Mouse (Mus musculus) intestine, embryonic 14.5 days (tissue): ENCODE measurements around the gene Wnt6. TPM values are rescaled to one million over a fixed set of nuclear protein-coding genes. Genes with fewer than 3 reads are reported as not detected.
"Not testable (repeated sequence)": the region's sequence is repeated elsewhere in the genome, so short reads cannot be mapped to it uniquely, and the experiment has no call there.

Experiments used
- ATAC-seq: fragments of 200-750 bp; cut with Nextera tagmentation; replicated peaks from 2 replicates; pipeline ENCODE4 v1.8.0; 2017; ENCODE audit warnings: low read depth, moderate number of reproducible peaks, moderate TSS enrichment, moderate library complexity; ENCODE audit not compliant: low FRiP score, low TSS enrichment
- DNase-seq: peaks from one replicate; pipeline ENCODE4 v3.0.0-alpha.2; 2018; ENCODE audit warnings: low spot score
- H3K27ac ChIP-seq: fragments of 300-500 bp; sonication (generic); 2 replicates; pipeline ENCODE4 v1.5.1; 2014; ENCODE audit warnings: low read depth, mild to moderate bottlenecking, control low read depth
- H3K27me3 ChIP-seq: fragments of 300-500 bp; sonication (generic); replicated peaks from 2 replicates; pipeline ENCODE4 v1.6.1; 2014; ENCODE audit warnings: low read length, control low read depth; ENCODE audit not compliant: control insufficient read depth, insufficient read depth
- H3K36me3 ChIP-seq: fragments of 300-500 bp; sonication (generic); 2 replicates; pipeline ENCODE4 v1.6.1; 2014; ENCODE audit warnings: low read length, control low read depth; ENCODE audit not compliant: control insufficient read depth, insufficient read depth
- H3K4me1 ChIP-seq: fragments of 300-500 bp; sonication (generic); replicated peaks from 2 replicates; pipeline ENCODE4 v1.6.1; 2014; ENCODE audit warnings: low read length, control low read depth, mixed read lengths; ENCODE audit not compliant: control insufficient read depth, insufficient read depth
- H3K4me2 ChIP-seq: fragments of 300-500 bp; sonication (generic); 2 replicates; pipeline ENCODE4 v1.6.1; 2014; ENCODE audit warnings: low read length
- H3K4me3 ChIP-seq: fragments of 300-500 bp; sonication (generic); 2 replicates; pipeline ENCODE4 v1.5.1; 2014; ENCODE audit warnings: low read depth, low read length, control low read depth, mixed read lengths
- H3K9ac ChIP-seq: fragments of 300-500 bp; sonication (generic); 2 replicates; pipeline ENCODE4 v1.6.1; 2014; ENCODE audit warnings: mild to moderate bottlenecking, low read length
- H3K9me3 ChIP-seq: fragments of 300-500 bp; sonication (generic); 2 replicates; pipeline ENCODE4 v1.6.1; 2016; ENCODE audit warnings: low read length, control low read depth; ENCODE audit not compliant: control insufficient read depth
- WGBS: fragments of 180-500 bp; shearing (Covaris S2); extraction: QIAGEN DNeasy Blood & Tissue Kit; methylation state at CpG from one replicate; pipeline ENCODE4 v1.1.7; 2014; 5-methylcytosine and 5-hydroxymethylcytosine counted together
- polyA plus RNA-seq: library from polyadenylated mRNA; unstranded; fragments of >200 nt; fragmentation: Nextera tagmentation; extraction: Ambion mirVana; gene quantifications from 2 replicates; pipeline ENCODE4 v1.2.1, GENCODE M21; 2014

Gene Wnt6
- polyA plus RNA-seq, 1 experiment from 2014 or later = 0.22 TPM

GRCm38 (mm10) chr1:74805843-74806242, 34.2 kb downstream of the Wnt6 start:
- 21% methylated on average over 5 of the region's 5 CpGs for WGBS
- H3K9ac ChIP-seq = no peak overlapping the region
- H3K27ac ChIP-seq = no peak overlapping the region
- ATAC-seq (no peak), DNase-seq (no peak)
- H3K4me2 ChIP-seq = no peak overlapping the region
- H3K4me1 ChIP-seq = peaks cover 17% of the 10 kb centered on the region
- peaks cover 93% of the 10 kb centered on the region for H3K27me3 ChIP-seq
- H3K9me3 ChIP-seq = no peaks in the 10 kb centered on the region
- no peak overlapping the region for H3K4me3 ChIP-seq
- no peaks in the 10 kb centered on the region for H3K36me3 ChIP-seq

- H3K27me3 ChIP-seq = peaks cover 89% of the 10 kb centered on the region
- no peaks in the 10 kb centered on the region for H3K9me3 ChIP-seq
- H3K4me3 ChIP-seq = peak overlapping the region; percentile 13; the same call in 1 of the 2 replicates
- ATAC-seq (peak; percentile 26; the same call in 1 of the 2 replicates), DNase-seq (peak; percentile 62)
- 2% methylated on average over 38 of the region's 38 CpGs for whole genome bisulfite sequencing
- no peaks in the 10 kb centered on the region for H3K36me3 ChIP-seq
- H3K4me2 ChIP-seq = peak overlapping the region; percentile 38
- H3K9ac ChIP-seq = no peak overlapping the region
- H3K27ac ChIP-seq = no peak overlapping the region
- peaks cover 17% of the 10 kb centered on the region for H3K4me1 ChIP-seq
Observed at GRCm38 (mm10) chr1:74806360-74807311, 34.9 kb downstream of the Wnt6 start.

- Histone ChIP-seq H3K27me3 (peaks cover 79% of the 10 kb centered on the region), H3K4me2 (peak overlapping the region; percentile 40), H3K9me3 (no peaks in the 10 kb centered on the region), H3K9ac (no peak overlapping the region), H3K4me3 (peak overlapping the region; percentile 23; the same call in 1 of the 2 replicates), H3K27ac (no peak overlapping the region), H3K4me1 (peaks cover 17% of the 10 kb centered on the region), H3K36me3 (no peaks in the 10 kb centered on the region)
- ATAC-seq (no peak), DNase-seq (no peak)
- WGBS = 7% methylated on average over 23 of the region's 23 CpGs
Observed at GRCm38 (mm10) chr1:74807551-74808071, 35.9 kb downstream of the Wnt6 start.

GRCm38 (mm10) chr1:74808078-74808477, 36.4 kb downstream of the Wnt6 start:
- peak overlapping the region; percentile 23 for H3K4me3 ChIP-seq
- peak; percentile 71 for ATAC-seq
- H3K9me3 ChIP-seq = no peaks in the 10 kb centered on the region
- peak; percentile 98 for DNase-seq
- peaks cover 75% of the 10 kb centered on the region for H3K27me3 ChIP-seq
- under 1% methylated on average over 16 of the region's 16 CpGs for WGBS
- peaks cover 17% of the 10 kb centered on the region for H3K4me1 ChIP-seq
- H3K4me2 ChIP-seq = peak overlapping the region; percentile 40
- no peak overlapping the region for H3K27ac ChIP-seq
- no peaks in the 10 kb centered on the region for H3K36me3 ChIP-seq
- H3K9ac ChIP-seq = no peak overlapping the region

DNA sequence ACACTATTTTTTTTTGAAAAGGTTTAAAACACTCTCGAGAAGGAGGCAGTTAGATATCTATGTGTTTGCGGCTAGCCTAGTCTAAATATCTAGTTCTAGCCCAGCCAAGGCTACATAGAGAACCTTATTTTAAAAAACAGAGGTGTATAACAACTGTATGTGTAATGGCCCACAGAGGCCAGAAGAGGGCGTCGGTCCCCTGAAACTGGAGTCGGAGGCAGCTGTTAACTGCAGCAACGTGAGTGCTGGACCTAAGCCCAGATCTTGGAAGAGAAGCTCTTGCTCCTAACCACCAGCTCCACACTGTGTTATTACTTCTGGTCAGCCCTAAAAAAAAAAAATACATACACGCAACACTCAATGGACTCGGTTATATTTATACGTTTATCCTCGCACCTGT, 37.3 kb downstream of the Wnt6 start:
- no peak for ATAC-seq
- Histone ChIP-seq H3K4me3 (no peak overlapping the region), H3K36me3 (no peaks in the 10 kb centered on the region), H3K27me3 (peaks cover 66% of the 10 kb centered on the region), H3K4me1 (peaks cover 13% of the 10 kb centered on the region), H3K9ac (no peak overlapping the region), H3K27ac (no peak overlapping the region), H3K4me2 (no peak overlapping the region), H3K9me3 (no peaks in the 10 kb centered on the region)
- WGBS = 58% methylated on average over 10 of the region's 10 CpGs
- DNase-seq = no peak

GRCm38 (mm10) chr1:74814931-74815647, 43.4 kb downstream of the Wnt6 start:
- Histone ChIP-seq H3K4me1 (peaks cover 8% of the 10 kb centered on the region), H3K27me3 (peaks cover 5% of the 10 kb centered on the region; the same call in 1 of the 2 replicates), H3K27ac (no peak overlapping the region), H3K4me2 (no peak overlapping the region), H3K4me3 (no peak overlapping the region), H3K36me3 (no peaks in the 10 kb centered on the region), H3K9me3 (no peaks in the 10 kb centered on the region), H3K9ac (no peak overlapping the region)
- no peak for DNase-seq
- no peak for ATAC-seq
- WGBS = 77% methylated on average over 9 of the region's 9 CpGs

GRCm38 (mm10) chr1:74815965-74816364, 44.3 kb downstream of the Wnt6 start:
- WGBS = 88% methylated on average over 6 of the region's 6 CpGs
- not testable (repeated sequence) for H3K4me2 ChIP-seq, H3K9me3 ChIP-seq, DNase-seq, ATAC-seq, H3K4me1 ChIP-seq, H3K27me3 ChIP-seq, H3K27ac ChIP-seq, H3K36me3 ChIP-seq, H3K4me3 ChIP-seq, H3K9ac ChIP-seq

DNA sequence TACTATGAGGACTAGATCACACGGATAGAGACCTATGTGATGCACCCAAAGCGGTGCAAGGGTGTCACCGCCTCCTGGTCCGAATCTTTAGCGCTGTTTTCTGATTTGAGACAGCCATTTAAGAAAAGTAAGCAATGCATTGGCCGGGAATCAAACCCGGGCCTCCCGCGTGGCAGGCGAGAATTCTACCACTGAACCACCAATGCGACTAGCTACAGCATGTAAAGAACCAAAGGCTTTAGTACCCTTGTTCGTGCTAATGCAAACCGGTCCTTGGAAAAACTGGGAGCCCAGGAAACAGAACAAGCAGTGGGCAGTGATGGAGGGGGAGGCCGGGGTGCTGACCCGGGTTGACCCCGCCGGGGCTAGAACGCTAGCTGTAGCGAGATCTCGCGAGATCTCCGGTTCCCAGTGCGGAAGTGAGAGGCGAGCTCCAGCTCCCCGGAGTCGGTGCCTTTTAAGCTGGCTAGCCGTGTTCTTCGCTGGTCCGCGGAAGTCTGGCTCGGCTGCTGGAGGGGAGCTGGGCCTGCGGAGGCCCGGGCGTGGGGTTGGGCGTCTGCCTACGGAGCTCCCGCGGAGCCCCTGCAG, 45.0 kb downstream of the Wnt6 start:
- Histone ChIP-seq H3K36me3 (no peaks in the 10 kb centered on the region), H3K27ac (peak overlapping the region; percentile 72), H3K27me3 (no peaks in the 10 kb centered on the region), H3K9me3 (no peaks in the 10 kb centered on the region), H3K4me2 (peak overlapping the region; percentile 66), H3K4me1 (peaks cover 8% of the 10 kb centered on the region), H3K4me3 (peak overlapping the region; percentile 70), H3K9ac (peak overlapping the region; percentile 70)
- ATAC-seq = peak; percentile 88
- WGBS = 6% methylated on average over 38 of the region's 38 CpGs
- DNase-seq = peak; percentile 94
